Mouse (Mus musculus) urinary bladder, postnatal 10 days (tissue): ENCODE data around the gene Gm4791.

Experiments used
- DNase-seq: peaks from one replicate; pipeline ENCODE4 v3.0.0; 2022; ENCODE audit warnings: low spot score

Gene Gm4791

DNA sequence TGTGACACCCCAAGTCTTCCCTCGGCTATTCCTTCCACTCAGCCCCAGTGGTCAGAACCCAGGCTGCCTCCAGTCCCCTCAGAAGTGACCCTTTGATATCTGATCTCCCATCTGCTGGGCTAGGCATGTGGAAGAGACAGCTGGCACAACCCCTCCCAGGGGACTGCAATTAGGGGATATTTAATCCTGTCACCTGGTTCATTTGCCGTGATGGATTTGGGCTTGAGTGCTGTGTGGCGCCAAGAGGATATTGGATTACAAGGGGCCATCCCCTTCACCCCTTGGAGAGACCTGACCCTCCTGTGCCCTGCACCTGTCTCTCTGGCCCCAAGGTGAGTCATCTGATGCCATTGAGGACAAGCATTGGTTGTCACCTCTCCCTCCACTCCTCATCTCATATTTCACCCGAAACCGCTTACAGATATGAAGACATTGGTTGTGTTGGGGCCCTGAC lies at the start of gene Gm4791:
Gene Gm4791 (plus strand): TSS at position 404 of the 454 bp plus-strand sequence.
- DNase-seq, result no peak

DNA sequence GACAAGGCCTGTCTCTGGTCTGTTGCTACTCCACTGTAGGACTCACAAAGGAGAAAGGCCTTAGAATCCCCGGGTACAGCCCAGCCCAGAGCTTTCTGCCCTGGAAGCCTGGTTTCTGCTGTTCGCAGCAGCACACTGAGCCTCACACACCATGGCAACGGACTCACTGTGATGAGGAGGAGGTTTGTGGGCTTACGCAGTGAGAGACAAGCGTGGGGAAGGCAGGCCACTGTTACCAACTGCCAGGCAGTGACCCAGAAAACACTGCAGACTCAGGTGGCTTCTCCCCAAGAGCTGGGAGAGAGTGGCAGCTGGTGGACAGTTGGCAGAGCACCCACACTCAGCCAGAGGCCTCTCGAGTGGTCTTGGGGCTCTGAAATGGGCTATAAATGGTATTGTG lies 42.3 kb upstream of the Gm4791 start:
- no peak for DNase-seq

DNA sequence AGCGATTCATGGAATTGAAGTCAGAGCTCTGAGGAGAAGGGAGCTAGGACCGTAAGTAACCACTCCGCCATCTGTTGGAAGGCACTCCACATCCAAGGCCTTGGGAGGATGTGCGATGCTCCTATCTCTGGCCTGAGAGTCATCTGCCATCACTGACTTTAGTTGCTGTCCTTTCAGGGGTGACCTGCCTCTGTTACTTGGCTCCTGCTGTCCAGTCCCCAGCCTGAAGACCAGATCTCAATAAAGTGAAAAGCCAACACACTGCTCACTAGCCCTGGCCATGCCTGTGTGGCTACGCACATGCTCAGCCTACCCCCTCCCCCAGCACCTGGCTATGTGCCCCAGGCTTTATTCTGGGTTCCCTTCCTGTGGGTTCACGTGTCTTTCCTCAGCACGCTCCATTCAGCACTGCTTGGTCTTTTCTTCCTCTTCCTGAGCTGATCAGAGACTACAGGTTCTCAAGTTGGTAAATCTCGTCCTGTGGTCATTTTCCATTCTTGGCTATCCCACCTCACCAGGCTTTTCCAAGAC lies 41.1 kb upstream of the Gm4791 start:
- DNase-seq, result no peak

DNA sequence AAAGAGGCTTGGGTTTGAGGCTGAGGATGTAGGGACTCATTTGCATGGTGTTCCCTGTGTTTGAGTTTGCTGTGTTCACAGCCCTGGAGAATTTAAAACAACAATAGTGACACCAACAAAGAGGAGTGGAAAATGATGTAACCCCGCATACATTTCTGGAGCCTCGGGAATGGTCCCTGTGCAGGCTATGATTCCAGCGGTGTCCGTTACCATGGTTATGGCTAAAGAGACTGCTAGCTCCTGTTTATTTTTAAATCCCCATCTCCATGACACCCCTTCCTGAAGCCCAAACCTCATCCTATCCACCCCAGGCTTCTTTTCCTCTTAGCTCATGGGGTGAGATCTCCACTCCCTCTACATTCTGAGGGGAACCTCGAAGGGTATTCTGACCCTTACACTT lies 32.5 kb upstream of the Gm4791 start:
- no peak for DNase-seq

DNA sequence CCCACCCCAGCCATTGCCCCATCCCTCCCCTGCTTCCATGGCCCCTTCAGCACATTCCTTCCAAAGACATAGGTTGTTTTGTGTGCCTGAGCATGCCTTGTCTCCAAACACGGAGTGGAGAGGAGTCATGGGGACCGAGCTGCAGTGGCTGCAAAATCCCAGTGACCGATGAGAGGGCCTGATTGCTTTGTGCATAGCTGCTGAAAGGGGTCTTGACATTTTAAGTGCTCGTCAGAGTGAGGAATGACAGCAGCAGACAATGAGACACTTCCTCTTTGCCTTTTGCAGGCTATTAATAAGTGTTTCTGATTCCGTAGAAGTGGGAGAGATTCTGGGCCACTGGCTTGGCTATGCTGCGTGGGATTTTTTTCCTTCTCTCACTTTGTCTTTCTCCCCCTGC lies 29.6 kb upstream of the Gm4791 start:
- no peak for DNase-seq

DNA sequence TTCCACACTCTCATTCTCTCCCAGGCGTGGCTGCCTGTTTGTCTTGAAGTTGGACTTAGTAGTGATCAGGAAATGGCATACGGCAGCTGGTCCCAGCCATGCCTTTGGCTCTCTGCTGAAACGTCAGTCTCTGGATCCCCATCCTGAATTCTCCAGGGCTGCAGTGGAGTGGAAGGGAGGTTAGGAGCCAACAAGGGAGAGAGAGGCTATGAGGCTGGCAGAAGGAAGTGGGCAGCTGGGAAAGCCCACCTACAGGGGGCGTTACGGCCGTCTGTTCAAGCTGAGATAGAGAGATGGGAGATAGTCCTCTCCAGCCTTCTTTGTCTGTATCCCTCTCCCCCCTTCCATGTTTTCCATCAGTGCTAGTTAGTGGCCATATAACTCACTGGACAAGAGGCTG lies 29.1 kb upstream of the Gm4791 start:
- DNase-seq, result no peak

DNA sequence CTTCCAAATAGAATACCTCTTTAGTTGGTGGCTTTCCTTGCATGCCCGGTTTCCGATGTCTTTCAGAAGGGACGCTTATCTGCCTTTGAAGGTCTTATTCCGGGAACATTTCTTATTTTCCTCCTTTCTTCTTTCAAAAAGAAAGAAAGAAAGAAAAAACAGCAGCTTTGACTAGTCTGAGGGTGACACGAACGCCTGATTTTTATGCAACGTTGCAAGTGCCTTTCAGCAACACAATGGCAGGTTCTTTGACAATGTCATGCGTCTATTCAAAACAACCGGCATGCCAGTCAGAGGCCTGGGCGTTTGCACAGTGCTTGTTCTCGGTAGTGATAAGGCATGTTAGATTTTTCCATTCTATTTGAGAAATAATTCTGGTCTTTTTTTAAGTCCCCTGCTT lies 19.7 kb upstream of the Gm4791 start:
- no peak for DNase-seq

DNA sequence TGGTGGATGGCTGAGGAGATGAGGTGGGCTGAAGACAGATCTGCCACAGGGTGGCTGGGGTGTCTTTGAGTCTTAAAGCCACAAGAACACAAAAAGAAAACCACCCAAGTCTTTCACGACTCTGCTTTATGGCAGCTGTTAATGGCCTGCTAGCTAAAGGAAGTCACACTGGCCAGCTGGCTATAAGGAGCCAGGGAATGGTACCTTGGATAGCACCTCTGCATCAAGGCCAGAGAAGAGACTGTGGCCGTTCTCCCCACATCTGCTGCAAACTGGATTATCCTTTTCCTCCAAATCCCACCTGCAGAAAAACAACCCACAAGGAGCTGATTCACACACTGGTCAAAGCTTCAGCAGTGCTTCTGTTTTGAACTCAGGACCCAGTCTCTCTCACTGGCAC lies 18.4 kb upstream of the Gm4791 start:
- no peak for DNase-seq

DNA sequence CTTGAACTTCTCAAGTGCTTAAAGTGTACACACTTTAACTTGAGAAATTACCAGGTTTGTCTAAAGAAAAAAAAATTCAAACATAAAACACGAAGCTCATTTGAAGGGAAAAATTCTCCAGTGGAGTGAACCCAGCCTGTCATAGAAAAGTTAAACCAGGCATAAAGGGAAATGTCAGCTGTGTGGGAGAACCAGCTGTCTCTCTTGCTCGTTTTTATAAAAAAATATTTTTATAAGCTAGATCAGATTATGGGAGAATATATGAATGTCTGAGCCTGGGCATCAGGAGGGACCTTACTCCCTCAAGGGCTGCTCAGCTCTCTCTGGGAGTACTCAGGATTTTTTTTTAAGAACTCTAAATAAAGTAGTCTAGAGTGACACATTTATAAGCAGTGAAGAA lies 15.1 kb upstream of the Gm4791 start:
- DNase-seq, result no peak

DNA sequence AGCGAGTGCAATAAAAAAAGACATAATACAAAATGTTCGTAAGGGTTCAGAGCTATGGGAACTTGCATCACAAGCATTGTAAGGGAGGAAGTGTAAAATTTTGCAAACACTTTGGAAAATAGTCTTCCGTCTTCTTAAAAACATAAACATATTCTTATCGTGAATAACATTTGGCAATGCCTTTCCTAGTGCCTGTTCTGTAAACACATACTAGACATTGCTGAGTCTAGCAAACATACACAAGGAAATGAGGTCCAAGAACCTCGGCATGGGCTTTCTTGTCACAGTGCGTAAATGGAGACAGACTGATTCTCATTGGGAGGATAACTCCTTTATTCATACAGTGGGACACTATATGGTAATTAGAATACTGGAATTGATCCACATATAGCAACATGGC lies 43.0 kb downstream of the Gm4791 start:
- no peak for DNase-seq
